Comparison of ENCODE assay signal across 29 mouse cellular contexts in the genomic region with DNA sequence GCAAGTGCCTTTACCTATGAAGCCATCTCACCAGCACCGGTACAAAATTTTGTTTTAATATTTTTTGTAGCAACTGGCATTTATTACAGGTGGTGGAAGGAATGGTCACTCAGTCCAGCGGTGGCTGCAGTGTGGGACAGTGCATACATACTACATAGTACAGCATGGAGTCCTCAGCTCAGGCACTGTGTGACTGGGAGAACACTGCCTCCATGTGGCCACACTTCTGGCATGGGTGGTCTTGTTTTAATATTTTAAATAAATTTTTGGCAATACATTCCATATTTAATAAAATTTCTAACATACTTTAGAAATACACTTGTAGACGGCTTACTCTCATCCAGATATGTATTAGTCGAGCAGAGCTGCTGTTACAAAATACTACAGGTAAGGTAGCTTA. TPM values are rescaled to one million over a fixed set of nuclear protein-coding genes. Genes with fewer than 3 reads are reported as not detected.
"Had no signal": no experiment of that assay in that cellular context is flagged by ENCODE, and none has a peak within 500 bp of the region (broad histone marks: within the 10 kb centered on the region; RNA-seq: fewer than 3 reads in every experiment).

No protein-coding gene starts in this region.

- H3K9me3 ChIP-seq: liver, embryonic 15.5 days; megakaryocyte, embryonic 14.5 days; midbrain, embryonic 13.5 days; midbrain, embryonic 15.5 days; neural tube, embryonic 12.5 days had no signal

- H3K4me2 ChIP-seq: liver, embryonic 15.5 days; midbrain, embryonic 11.5 days; midbrain, embryonic 13.5 days; midbrain, embryonic 15.5 days; neural tube, embryonic 12.5 days had no signal

- DNase-seq: liver, postnatal 0 days; lung, adult 2 months; lung, postnatal 10 days; lung, postnatal 36 days; retina, postnatal 1 day; right cerebral cortex, adult 18-20 months; right cerebral cortex, postnatal 25 days; right cerebral cortex, postnatal 4 days; spleen, adult 18-20 months; thymus, adult 18-20 months; thymus, postnatal 14 days; thymus, postnatal 36 days had no signal

- H3K27ac ChIP-seq: liver, embryonic 15.5 days; macrophage; midbrain, embryonic 13.5 days; midbrain, embryonic 15.5 days; neural tube, embryonic 12.5 days had no signal

- ATAC-seq: liver, postnatal 0 days; midbrain, embryonic 13.5 days; midbrain, embryonic 15.5 days had no signal

- H3K27me3 ChIP-seq: liver, embryonic 15.5 days; midbrain, embryonic 13.5 days; midbrain, embryonic 15.5 days; neural tube, embryonic 12.5 days had no signal

- H3K36me3 ChIP-seq: liver, embryonic 15.5 days; midbrain, embryonic 13.5 days; midbrain, embryonic 15.5 days; neural tube, embryonic 12.5 days had no signal

- H3K9ac ChIP-seq: liver, embryonic 15.5 days; liver, postnatal 0 days; midbrain, embryonic 13.5 days; midbrain, embryonic 15.5 days; neural tube, embryonic 12.5 days had no signal

- H3K4me3 ChIP-seq: liver, embryonic 15.5 days; megakaryocyte, embryonic 14.5 days; midbrain, embryonic 13.5 days; midbrain, embryonic 15.5 days; neural tube, embryonic 12.5 days had no signal

- H3K4me1 ChIP-seq: liver, embryonic 15.5 days; megakaryocyte, embryonic 14.5 days; midbrain, embryonic 13.5 days; midbrain, embryonic 15.5 days; neural tube, embryonic 12.5 days had no signal

RNA-seq across cellular contexts. Expression of a gene that starts 45.6 kb away (rescaled TPM):
- total RNA-seq: megakaryocyte progenitor cell, adult 5-6 weeks; midbrain, postnatal 0 days; monocyte, adult 5-6 weeks; neutrophil, adult 5-6 weeks had no signal
- polyA plus RNA-seq: liver, embryonic 15.5 days; liver, postnatal 0 days; lung, adult 2 months; lung, embryonic 16.5 days; macrophage; midbrain, embryonic 11.5 days; midbrain, embryonic 13.5 days; midbrain, embryonic 15.5 days; midbrain, postnatal 0 days; neural tube, embryonic 12.5 days; neural tube, embryonic 14.5 days; small intestine, adult 2 months; stomach, embryonic 14.5 days; stomach, embryonic 16.5 days; thymus, postnatal 0 days had no signal

RNA-seq across cellular contexts. Expression of a gene that starts 55.9 kb away (rescaled TPM):
- total RNA-seq: megakaryocyte progenitor cell, adult 5-6 weeks; midbrain, postnatal 0 days; monocyte, adult 5-6 weeks; neutrophil, adult 5-6 weeks had no signal
- polyA plus RNA-seq: liver, embryonic 15.5 days; liver, postnatal 0 days; lung, adult 2 months; lung, embryonic 16.5 days; macrophage; midbrain, embryonic 11.5 days; midbrain, embryonic 13.5 days; midbrain, embryonic 15.5 days; midbrain, postnatal 0 days; neural tube, embryonic 12.5 days; neural tube, embryonic 14.5 days; small intestine, adult 2 months; stomach, embryonic 14.5 days; stomach, embryonic 16.5 days; thymus, postnatal 0 days had no signal
